Mouse (Mus musculus) kidney, adult 8-10 months (tissue): ENCODE measurements around the gene Stau1.
A peak's percentile ranks its signal among the peaks of the same experiment; 100 is the strongest.

Experiments used
- DNase-seq, 2 experiments: peaks; one replicate each; pipeline ENCODE4 v3.0.0; 2022

Gene Stau1

GRCm38 (mm10) chr2:166906523-166907182 is 89.4 kb downstream of the Stau1 start:
- DNase-seq, result no peak

- peak; percentile 94 to 96 for DNase-seq
Observed at GRCm38 (mm10) chr2:166905711-166906522, 90.2 kb downstream of the Stau1 start, which contains the start of gene Cse1l. Cse1l (plus strand) TSS chr2:166906040.

- DNase-seq, result no peak
Observed at GRCm38 (mm10) chr2:166903719-166904282, 92.3 kb downstream of the Stau1 start.

- no peak for DNase-seq
Observed at GRCm38 (mm10) chr2:166900792-166901505, 95.2 kb downstream of the Stau1 start.

GRCm38 (mm10) chr2:166899746-166900145 is 96.4 kb downstream of the Stau1 start:
- DNase-seq, result no peak

GRCm38 (mm10) chr2:166899161-166899560 is 96.9 kb downstream of the Stau1 start:
- no peak for DNase-seq
